Mouse (Mus musculus): ENCODE data around the gene Anks3. TPM values are rescaled to one million over a fixed set of nuclear protein-coding genes. Genes with fewer than 3 reads are reported as not detected.
A peak's percentile ranks its signal among the peaks of the same experiment; 100 is the strongest.

The Anks3 gene
- polyA plus RNA-seq, 1 experiment from 2014 or later, result 13.0 TPM

GRCm38 (mm10) chr16:4913783-4914735 lies 49.9 kb downstream of the Anks3 start:
- Histone ChIP-seq H3K4me1 (ENCODE audit: insufficient read depth) (peaks cover 16% of the 10 kb centered on the region), H3K9ac (replicated peaks) (peak overlapping the region; percentile 5; the same call in 1 of the 2 replicates), H3K4me3 (ENCODE audit: low read depth, low read length) (no peak overlapping the region), H3K27me3 (ENCODE audit: insufficient read depth, low read length) (no peaks in the 10 kb centered on the region), H3K4me2 (ENCODE audit: low read depth, low read length) (peak overlapping the region; percentile 29; the same call in 1 of the 2 replicates), H3K9me3 (ENCODE audit: low read length) (no peaks in the 10 kb centered on the region), H3K36me3 (replicated peaks; ENCODE audit: insufficient read depth, low read length) (peaks cover 53% of the 10 kb centered on the region), H3K27ac (ENCODE audit: low read depth) (peak overlapping the region; percentile 83)
- TF ChIP-seq EP300 (IDR thresholded peaks at IDR 0.05; ENCODE audit: low read depth) (no peak), CTCF (IDR thresholded peaks at IDR 0.05; ENCODE audit: low read depth) (peak; percentile 97)
- ATAC-seq (peak; percentile 60), DNase-seq (peak; percentile 84)
- WGBS (ENCODE audit: insufficient replicate concordance), result 31% methylated on average over 12 of the region's 12 CpGs

GRCm38 (mm10) chr16:4912907-4913782 lies 50.9 kb downstream of the Anks3 start:
- H3K9ac ChIP-seq (replicated peaks), result peak overlapping the region; percentile 5; the same call in 1 of the 2 replicates
- H3K4me3 ChIP-seq (ENCODE audit: low read depth, low read length), result no peak overlapping the region
- 46% methylated on average over 11 of the region's 11 CpGs for WGBS (ENCODE audit: insufficient replicate concordance)
- H3K4me2 ChIP-seq (ENCODE audit: low read depth, low read length), result peak overlapping the region; percentile 29; the same call in 1 of the 2 replicates
- H3K27me3 ChIP-seq (ENCODE audit: insufficient read depth, low read length), result no peaks in the 10 kb centered on the region
- DNase-seq, result peak; percentile 36
- peaks cover 25% of the 10 kb centered on the region for H3K4me1 ChIP-seq (ENCODE audit: insufficient read depth)
- peak overlapping the region; percentile 83 for H3K27ac ChIP-seq (ENCODE audit: low read depth)
- ATAC-seq, result peak; percentile 66
- H3K36me3 ChIP-seq (replicated peaks; ENCODE audit: insufficient read depth, low read length), result peaks cover 50% of the 10 kb centered on the region
- no peaks in the 10 kb centered on the region for H3K9me3 ChIP-seq (ENCODE audit: low read length)
- peak; percentile 38; the same call in 1 of the 2 replicates for TF ChIP-seq CTCF (IDR thresholded peaks at IDR 0.05; ENCODE audit: low read depth)
- TF ChIP-seq EP300 (IDR thresholded peaks at IDR 0.05; ENCODE audit: low read depth), result no peak

DNA sequence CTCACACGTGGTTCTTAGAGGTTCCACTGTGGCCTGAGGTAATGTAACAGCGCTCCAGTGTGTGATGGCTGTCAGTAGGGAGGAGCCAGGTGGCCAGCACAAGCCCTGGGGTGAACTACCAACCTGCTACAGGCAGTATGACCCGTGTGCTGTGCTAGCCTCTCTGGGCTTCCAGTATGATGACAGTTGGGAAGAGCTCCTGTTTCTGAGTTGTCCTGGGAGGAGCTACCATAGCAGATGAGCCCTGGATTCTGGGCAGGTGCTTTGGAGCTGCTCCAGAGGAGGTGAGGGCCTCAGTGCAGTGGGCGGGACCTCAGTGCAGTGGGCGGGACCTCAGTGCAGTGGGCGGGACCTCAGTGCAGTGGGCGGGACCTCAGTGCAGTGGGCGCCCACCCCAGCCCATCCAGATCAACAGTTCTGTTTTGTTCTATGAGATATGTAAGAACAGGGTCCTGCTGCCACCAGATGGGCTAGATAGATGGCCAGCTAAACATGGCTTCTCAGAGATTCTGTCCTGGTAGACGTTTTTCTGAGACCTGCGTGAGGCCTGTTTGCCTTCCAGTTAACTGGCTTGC lies 51.8 kb downstream of the Anks3 start:
- Histone ChIP-seq H3K9ac (replicated peaks) (no peak overlapping the region), H3K4me1 (ENCODE audit: insufficient read depth) (peaks cover 31% of the 10 kb centered on the region), H3K27ac (ENCODE audit: low read depth) (peak overlapping the region; percentile 83), H3K9me3 (ENCODE audit: low read length) (no peaks in the 10 kb centered on the region), H3K4me3 (ENCODE audit: low read depth, low read length) (no peak overlapping the region), H3K27me3 (ENCODE audit: insufficient read depth, low read length) (no peaks in the 10 kb centered on the region), H3K4me2 (ENCODE audit: low read depth, low read length) (no peak overlapping the region), H3K36me3 (replicated peaks; ENCODE audit: insufficient read depth, low read length) (peaks cover 49% of the 10 kb centered on the region)
- TF ChIP-seq CTCF (IDR thresholded peaks at IDR 0.05; ENCODE audit: low read depth) (no peak), EP300 (IDR thresholded peaks at IDR 0.05; ENCODE audit: low read depth) (no peak)
- no peak for ATAC-seq
- 65% methylated on average over 10 of the region's 10 CpGs for WGBS (ENCODE audit: insufficient replicate concordance)
- no peak for DNase-seq

DNA sequence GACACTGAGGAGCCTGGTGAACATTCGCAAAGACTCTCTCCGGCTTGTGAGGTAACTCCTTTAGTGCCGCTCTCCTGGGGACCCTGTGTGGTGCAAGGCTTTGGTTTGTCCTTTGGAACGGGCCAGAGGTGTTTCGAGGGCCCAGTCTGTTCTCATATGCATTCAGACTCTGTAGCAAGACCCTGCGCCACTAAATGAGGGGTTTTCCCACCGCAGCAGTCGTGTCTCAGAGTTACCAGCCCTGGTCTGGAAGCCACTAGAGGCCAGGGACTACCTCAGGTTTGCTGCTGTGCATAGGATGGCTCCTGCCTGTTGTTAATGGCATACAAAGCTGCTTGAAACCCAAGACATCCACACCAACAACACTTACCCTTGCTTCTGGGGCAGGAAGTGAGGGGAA lies 53.2 kb downstream of the Anks3 start:
- Histone ChIP-seq H3K27me3 (ENCODE audit: insufficient read depth, low read length) (no peaks in the 10 kb centered on the region), H3K4me3 (ENCODE audit: low read depth, low read length) (no peak overlapping the region), H3K36me3 (replicated peaks; ENCODE audit: insufficient read depth, low read length) (peaks cover 35% of the 10 kb centered on the region), H3K9me3 (ENCODE audit: low read length) (no peaks in the 10 kb centered on the region), H3K27ac (ENCODE audit: low read depth) (no peak overlapping the region), H3K9ac (replicated peaks) (no peak overlapping the region), H3K4me2 (ENCODE audit: low read depth, low read length) (no peak overlapping the region), H3K4me1 (ENCODE audit: insufficient read depth) (peaks cover 31% of the 10 kb centered on the region)
- TF ChIP-seq EP300 (IDR thresholded peaks at IDR 0.05; ENCODE audit: low read depth) (no peak), CTCF (IDR thresholded peaks at IDR 0.05; ENCODE audit: low read depth) (no peak)
- no peak for ATAC-seq
- DNase-seq, result no peak
- WGBS (ENCODE audit: insufficient replicate concordance), result 82% methylated on average over 8 of the region's 8 CpGs

DNA sequence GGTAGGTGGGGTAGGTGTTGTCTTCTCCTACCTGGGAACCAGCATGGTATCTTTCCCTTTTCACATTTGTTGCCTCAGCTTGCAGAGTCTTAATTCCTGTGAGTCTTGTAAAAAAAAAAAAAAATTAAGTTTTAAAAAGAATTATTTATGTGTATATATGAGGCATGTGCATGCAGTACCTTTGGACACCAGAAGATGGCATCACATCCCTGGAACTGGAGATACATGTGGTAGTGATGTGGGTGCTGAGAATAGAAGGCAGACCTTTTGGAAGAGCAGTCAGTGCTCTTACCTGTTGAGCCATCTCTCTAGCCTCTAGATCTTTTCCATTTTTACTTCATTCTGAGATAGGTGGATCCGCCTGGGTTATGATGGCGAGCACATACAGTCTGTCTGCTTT lies 54.3 kb downstream of the Anks3 start:
- Histone ChIP-seq H3K4me2 (ENCODE audit: low read depth, low read length) (no peak overlapping the region), H3K27me3 (ENCODE audit: insufficient read depth, low read length) (no peaks in the 10 kb centered on the region), H3K36me3 (replicated peaks; ENCODE audit: insufficient read depth, low read length) (peaks cover 31% of the 10 kb centered on the region), H3K4me3 (ENCODE audit: low read depth, low read length) (no peak overlapping the region), H3K4me1 (ENCODE audit: insufficient read depth) (peaks cover 32% of the 10 kb centered on the region), H3K9me3 (ENCODE audit: low read length) (no peaks in the 10 kb centered on the region), H3K9ac (replicated peaks) (no peak overlapping the region), H3K27ac (ENCODE audit: low read depth) (no peak overlapping the region)
- TF ChIP-seq EP300 (IDR thresholded peaks at IDR 0.05; ENCODE audit: low read depth) (no peak), CTCF (IDR thresholded peaks at IDR 0.05; ENCODE audit: low read depth) (peak; percentile 65)
- ATAC-seq (no peak), DNase-seq (no peak)
- WGBS (ENCODE audit: insufficient replicate concordance), result 97% methylated on average over 2 of the region's 2 CpGs
